Mouse (Mus musculus): ENCODE results near the gene Emilin2. TPM values are rescaled to one million over a fixed set of nuclear protein-coding genes. Genes with fewer than 3 reads are reported as not detected.
A peak's percentile ranks its signal among the peaks of the same experiment; 100 is the strongest.

The Emilin2 gene
- polyA plus RNA-seq, 1 experiment from 2014 or later: 1.8 TPM

DNA sequence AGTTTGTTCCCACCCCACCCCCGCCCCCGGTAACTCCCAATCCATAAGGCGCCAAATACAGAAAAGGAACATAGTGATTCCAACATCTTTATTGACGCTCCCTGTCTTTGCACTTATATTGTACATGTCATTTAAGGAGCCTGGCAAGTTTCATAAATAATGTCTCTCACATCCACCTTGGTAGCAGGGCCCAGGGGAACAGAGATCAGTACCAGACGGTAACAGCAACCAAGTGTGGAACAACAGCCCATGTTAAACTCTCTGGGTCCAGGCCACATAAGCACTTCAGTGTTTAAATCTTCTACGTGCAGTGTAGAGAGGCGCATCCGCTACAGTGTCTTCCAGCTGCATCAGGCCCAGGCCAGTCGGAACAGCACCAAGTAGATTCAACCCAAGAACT is 59.7 kb downstream of the Emilin2 start:
- Histone ChIP-seq H3K9me3 (ENCODE audit: control insufficient read depth, low read length) (no peaks in the 10 kb centered on the region), H3K36me3 (ENCODE audit: control insufficient read depth, insufficient read depth, low read length) (peaks cover 24% of the 10 kb centered on the region), H3K4me2 (ENCODE audit: low read length) (no peak overlapping the region), H3K4me3 (replicated peaks; ENCODE audit: low read depth, low read length) (no peak overlapping the region), H3K27me3 (ENCODE audit: control insufficient read depth, insufficient read depth, low read length) (no peaks in the 10 kb centered on the region), H3K27ac (replicated peaks; ENCODE audit: low read depth, low read length) (no peak overlapping the region), H3K9ac (replicated peaks; ENCODE audit: low read length) (no peak overlapping the region), H3K4me1 (ENCODE audit: control insufficient read depth, insufficient read depth, low read length) (no peaks in the 10 kb centered on the region)
- DNase-seq (no peak), ATAC-seq (ENCODE audit: low FRiP score, low TSS enrichment) (no peak)
- WGBS: 88% methylated on average over 9 of the region's 9 CpGs

DNA sequence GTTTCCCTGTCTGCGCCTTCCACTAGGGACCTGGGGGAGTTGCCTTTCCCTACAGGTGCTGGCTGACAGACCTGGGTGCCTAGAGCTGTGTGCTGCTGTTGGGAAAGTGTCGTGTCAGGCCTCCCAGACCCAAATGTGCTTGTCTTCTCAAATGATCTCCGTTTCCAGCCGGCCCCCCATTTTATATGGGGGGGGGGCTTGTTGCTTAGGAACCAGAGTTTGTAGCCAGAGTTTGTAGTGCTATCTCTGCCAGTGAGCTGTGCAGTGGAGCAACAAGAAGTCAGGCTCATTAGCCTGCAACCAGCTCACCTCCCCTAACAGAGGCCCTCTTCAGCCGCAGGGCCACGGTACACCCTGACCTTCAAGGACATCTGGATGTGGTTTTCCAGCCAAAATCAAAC is 60.2 kb downstream of the Emilin2 start:
- DNase-seq (peak; percentile 5), ATAC-seq (ENCODE audit: low FRiP score, low TSS enrichment) (no peak)
- H3K27me3 ChIP-seq (ENCODE audit: control insufficient read depth, insufficient read depth, low read length): no peaks in the 10 kb centered on the region
- no peak overlapping the region for H3K4me3 ChIP-seq (replicated peaks; ENCODE audit: low read depth, low read length)
- no peaks in the 10 kb centered on the region for H3K9me3 ChIP-seq (ENCODE audit: control insufficient read depth, low read length)
- peaks cover 29% of the 10 kb centered on the region for H3K36me3 ChIP-seq (ENCODE audit: control insufficient read depth, insufficient read depth, low read length)
- H3K4me1 ChIP-seq (ENCODE audit: control insufficient read depth, insufficient read depth, low read length): no peaks in the 10 kb centered on the region
- 74% methylated on average over 6 of the region's 6 CpGs for WGBS
- H3K4me2 ChIP-seq (ENCODE audit: low read length): no peak overlapping the region
- H3K27ac ChIP-seq (replicated peaks; ENCODE audit: low read depth, low read length): no peak overlapping the region
- no peak overlapping the region for H3K9ac ChIP-seq (replicated peaks; ENCODE audit: low read length)

- H3K36me3 ChIP-seq (ENCODE audit: control insufficient read depth, insufficient read depth, low read length): peaks cover 35% of the 10 kb centered on the region
- no peak overlapping the region for H3K27ac ChIP-seq (replicated peaks; ENCODE audit: low read depth, low read length)
- ATAC-seq (ENCODE audit: low FRiP score, low TSS enrichment): no peak
- H3K27me3 ChIP-seq (ENCODE audit: control insufficient read depth, insufficient read depth, low read length): no peaks in the 10 kb centered on the region
- no peak overlapping the region for H3K4me3 ChIP-seq (replicated peaks; ENCODE audit: low read depth, low read length)
- no peaks in the 10 kb centered on the region for H3K4me1 ChIP-seq (ENCODE audit: control insufficient read depth, insufficient read depth, low read length)
- H3K9me3 ChIP-seq (ENCODE audit: control insufficient read depth, low read length): no peaks in the 10 kb centered on the region
- H3K9ac ChIP-seq (replicated peaks; ENCODE audit: low read length): no peak overlapping the region
- no peak for DNase-seq
- no peak overlapping the region for H3K4me2 ChIP-seq (ENCODE audit: low read length)
- WGBS: 91% methylated on average over 16 of the region's 16 CpGs
Observed at GRCm38 (mm10) chr17:71250819-71251600, 60.8 kb downstream of the Emilin2 start.

DNA sequence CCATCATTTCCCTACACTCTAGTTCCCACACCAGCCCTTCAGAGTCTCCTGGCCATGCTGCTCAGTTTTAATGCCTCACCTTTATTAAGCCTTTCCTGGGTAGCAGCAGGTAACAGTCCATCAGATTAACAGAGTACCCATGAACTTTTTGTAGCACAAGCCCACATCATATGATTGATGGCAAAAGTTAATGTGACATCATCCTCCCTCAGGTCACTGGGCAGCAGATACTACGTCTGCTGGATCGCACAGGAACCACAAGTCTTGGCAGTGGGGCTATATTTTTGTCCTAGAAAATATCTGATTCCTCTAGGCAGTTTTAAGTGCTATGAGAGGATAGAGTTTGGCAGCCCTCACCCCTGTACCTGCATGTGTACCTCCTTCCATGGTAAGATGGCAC is 61.7 kb downstream of the Emilin2 start:
- Histone ChIP-seq H3K27me3 (ENCODE audit: control insufficient read depth, insufficient read depth, low read length) (no peaks in the 10 kb centered on the region), H3K4me3 (replicated peaks; ENCODE audit: low read depth, low read length) (no peak overlapping the region), H3K36me3 (ENCODE audit: control insufficient read depth, insufficient read depth, low read length) (peaks cover 43% of the 10 kb centered on the region), H3K4me2 (ENCODE audit: low read length) (no peak overlapping the region), H3K9ac (replicated peaks; ENCODE audit: low read length) (no peak overlapping the region), H3K4me1 (ENCODE audit: control insufficient read depth, insufficient read depth, low read length) (no peaks in the 10 kb centered on the region), H3K9me3 (ENCODE audit: control insufficient read depth, low read length) (no peaks in the 10 kb centered on the region), H3K27ac (replicated peaks; ENCODE audit: low read depth, low read length) (no peak overlapping the region)
- ATAC-seq (ENCODE audit: low FRiP score, low TSS enrichment) (no peak), DNase-seq (no peak)
- WGBS: 95% methylated on average over 2 of the region's 2 CpGs

- Histone ChIP-seq H3K27ac (replicated peaks; ENCODE audit: low read depth, low read length) (no peak overlapping the region), H3K9ac (replicated peaks; ENCODE audit: low read length) (no peak overlapping the region), H3K36me3 (ENCODE audit: control insufficient read depth, insufficient read depth, low read length) (peaks cover 54% of the 10 kb centered on the region), H3K4me3 (replicated peaks; ENCODE audit: low read depth, low read length) (no peak overlapping the region), H3K9me3 (ENCODE audit: control insufficient read depth, low read length) (no peaks in the 10 kb centered on the region), H3K4me1 (ENCODE audit: control insufficient read depth, insufficient read depth, low read length) (no peaks in the 10 kb centered on the region), H3K27me3 (ENCODE audit: control insufficient read depth, insufficient read depth, low read length) (no peaks in the 10 kb centered on the region), H3K4me2 (ENCODE audit: low read length) (no peak overlapping the region)
- WGBS: 83% methylated on average over 6 of the region's 6 CpGs
- ATAC-seq (ENCODE audit: low FRiP score, low TSS enrichment): no peak
- no peak for DNase-seq
Observed at GRCm38 (mm10) chr17:71248963-71249362, 62.8 kb downstream of the Emilin2 start.

- DNase-seq (no peak), ATAC-seq (ENCODE audit: low FRiP score, low TSS enrichment) (no peak)
- 91% methylated on average over 4 of the region's 4 CpGs for WGBS
- no peak overlapping the region for H3K4me2 ChIP-seq (ENCODE audit: low read length)
- no peak overlapping the region for H3K27ac ChIP-seq (replicated peaks; ENCODE audit: low read depth, low read length)
- no peak overlapping the region for H3K4me3 ChIP-seq (replicated peaks; ENCODE audit: low read depth, low read length)
- H3K36me3 ChIP-seq (ENCODE audit: control insufficient read depth, insufficient read depth, low read length): peaks cover 81% of the 10 kb centered on the region
- H3K4me1 ChIP-seq (ENCODE audit: control insufficient read depth, insufficient read depth, low read length): no peaks in the 10 kb centered on the region
- H3K27me3 ChIP-seq (ENCODE audit: control insufficient read depth, insufficient read depth, low read length): no peaks in the 10 kb centered on the region
- no peak overlapping the region for H3K9ac ChIP-seq (replicated peaks; ENCODE audit: low read length)
- no peaks in the 10 kb centered on the region for H3K9me3 ChIP-seq (ENCODE audit: control insufficient read depth, low read length)
Observed at GRCm38 (mm10) chr17:71246022-71246421, 65.8 kb downstream of the Emilin2 start.

DNA sequence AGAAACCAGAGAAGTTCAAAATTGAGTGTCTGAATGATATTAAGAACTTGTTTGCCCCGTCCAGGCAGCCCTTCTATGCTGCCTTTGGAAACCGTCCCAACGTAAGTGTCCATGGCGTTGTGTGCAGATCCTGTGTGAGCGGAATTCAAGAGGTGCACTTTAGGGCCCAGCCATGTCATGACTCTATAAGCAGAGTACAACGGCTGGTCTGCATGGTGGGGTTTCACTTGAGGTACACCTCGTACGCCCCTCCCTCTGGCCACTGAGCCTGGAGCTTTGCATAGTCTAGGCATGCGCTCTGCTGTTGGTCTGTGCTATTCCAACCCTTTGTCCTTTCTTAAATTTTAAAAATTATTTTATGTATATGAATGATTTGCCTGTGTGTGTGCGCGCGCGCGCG is 66.6 kb downstream of the Emilin2 start:
- H3K27ac ChIP-seq (replicated peaks; ENCODE audit: low read depth, low read length): no peak overlapping the region
- H3K9me3 ChIP-seq (ENCODE audit: control insufficient read depth, low read length): no peaks in the 10 kb centered on the region
- WGBS: 98% methylated on average over 15 of the region's 15 CpGs
- no peaks in the 10 kb centered on the region for H3K4me1 ChIP-seq (ENCODE audit: control insufficient read depth, insufficient read depth, low read length)
- H3K9ac ChIP-seq (replicated peaks; ENCODE audit: low read length): no peak overlapping the region
- no peak overlapping the region for H3K4me3 ChIP-seq (replicated peaks; ENCODE audit: low read depth, low read length)
- H3K27me3 ChIP-seq (ENCODE audit: control insufficient read depth, insufficient read depth, low read length): no peaks in the 10 kb centered on the region
- peaks cover 87% of the 10 kb centered on the region for H3K36me3 ChIP-seq (ENCODE audit: control insufficient read depth, insufficient read depth, low read length)
- no peak for DNase-seq
- no peak for ATAC-seq (ENCODE audit: low FRiP score, low TSS enrichment)
- H3K4me2 ChIP-seq (ENCODE audit: low read length): no peak overlapping the region

DNA sequence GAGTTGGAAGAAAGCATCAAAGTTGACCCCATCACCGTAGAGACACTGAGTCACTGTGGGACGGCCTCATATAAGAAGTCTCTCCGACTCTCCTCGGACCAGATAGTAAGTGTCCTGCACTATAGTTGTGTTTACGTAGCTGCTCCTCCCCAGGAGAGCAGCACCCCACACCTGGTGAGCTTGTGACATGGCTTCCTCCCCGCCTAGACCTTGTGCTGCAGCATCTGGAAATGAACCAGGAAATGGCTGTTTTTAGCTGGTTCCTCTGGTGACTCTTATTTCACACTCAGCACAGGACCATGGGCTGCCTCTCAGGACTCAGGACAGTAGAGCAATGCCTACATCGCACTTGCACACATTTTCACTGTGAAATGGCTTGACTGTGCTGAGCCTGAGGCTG is 69.1 kb downstream of the Emilin2 start:
- ATAC-seq (ENCODE audit: low FRiP score, low TSS enrichment) (no peak), DNase-seq (no peak)
- Histone ChIP-seq H3K36me3 (ENCODE audit: control insufficient read depth, insufficient read depth, low read length) (peaks cover 88% of the 10 kb centered on the region), H3K4me3 (replicated peaks; ENCODE audit: low read depth, low read length) (no peak overlapping the region), H3K27ac (replicated peaks; ENCODE audit: low read depth, low read length) (no peak overlapping the region), H3K9me3 (ENCODE audit: control insufficient read depth, low read length) (no peaks in the 10 kb centered on the region), H3K4me1 (ENCODE audit: control insufficient read depth, insufficient read depth, low read length) (no peaks in the 10 kb centered on the region), H3K27me3 (ENCODE audit: control insufficient read depth, insufficient read depth, low read length) (no peaks in the 10 kb centered on the region), H3K9ac (replicated peaks; ENCODE audit: low read length) (no peak overlapping the region), H3K4me2 (ENCODE audit: low read length) (no peak overlapping the region)
- WGBS: 96% methylated on average over 7 of the region's 7 CpGs

DNA sequence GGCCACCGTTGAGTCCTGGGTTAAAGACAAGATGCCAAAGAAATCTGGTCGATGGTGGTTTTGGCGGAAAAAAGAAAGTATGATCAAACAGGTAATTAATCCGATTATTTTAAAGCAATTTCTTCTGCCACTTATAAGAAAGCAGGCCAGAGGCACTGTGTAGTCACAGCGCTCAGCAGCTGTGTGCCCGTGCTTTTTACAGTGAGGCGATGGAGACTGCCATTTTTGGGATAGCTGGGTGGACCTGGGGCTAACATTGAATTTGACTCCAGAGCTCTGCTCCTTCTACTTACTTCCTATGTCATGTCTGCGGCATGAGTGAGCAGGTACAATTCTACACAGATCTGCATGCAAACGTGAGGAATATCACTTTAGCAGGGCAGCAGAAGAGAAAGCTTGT is 71.0 kb downstream of the Emilin2 start:
- no peak for ATAC-seq (ENCODE audit: low FRiP score, low TSS enrichment)
- H3K27me3 ChIP-seq (ENCODE audit: control insufficient read depth, insufficient read depth, low read length): no peaks in the 10 kb centered on the region
- no peak for DNase-seq
- H3K27ac ChIP-seq (replicated peaks; ENCODE audit: low read depth, low read length): no peak overlapping the region
- no peaks in the 10 kb centered on the region for H3K4me1 ChIP-seq (ENCODE audit: control insufficient read depth, insufficient read depth, low read length)
- peaks cover 84% of the 10 kb centered on the region for H3K36me3 ChIP-seq (ENCODE audit: control insufficient read depth, insufficient read depth, low read length)
- 97% methylated on average over 9 of the region's 9 CpGs for WGBS
- H3K9me3 ChIP-seq (ENCODE audit: control insufficient read depth, low read length): no peaks in the 10 kb centered on the region
- no peak overlapping the region for H3K4me2 ChIP-seq (ENCODE audit: low read length)
- H3K9ac ChIP-seq (replicated peaks; ENCODE audit: low read length): no peak overlapping the region
- H3K4me3 ChIP-seq (replicated peaks; ENCODE audit: low read depth, low read length): no peak overlapping the region
